Mouse (Mus musculus): ENCODE results near the gene Trub1. TPM values are rescaled to one million over a fixed set of nuclear protein-coding genes. Genes with fewer than 3 reads are reported as not detected.

The Trub1 gene
- polyA plus RNA-seq, 1 experiment: 4.7 TPM

- Histone ChIP-seq H3K27me3 (ENCODE audit: control insufficient read depth, insufficient read depth, insufficient read length) (no peaks in the 10 kb centered on the region), H3K4me2 (ENCODE audit: low read depth) (no peak overlapping the region), H3ac (ENCODE audit: control insufficient read depth, insufficient read length) (no peak overlapping the region), H3K79me2 (ENCODE audit: control insufficient read depth, insufficient read depth) (no peaks in the 10 kb centered on the region), H3K4me3 (no peak overlapping the region), H3K36me3 (ENCODE audit: control insufficient read depth, insufficient read depth) (peaks cover 5% of the 10 kb centered on the region)
- TF ChIP-seq MAX (IDR thresholded peaks at IDR 0.05; ENCODE audit: low read depth): no peak
- TF ChIP-seq CEBPB (IDR thresholded peaks at IDR 0.05; ENCODE audit: insufficient read depth, poor library complexity, severe bottlenecking): no peak
- TF ChIP-seq REST (IDR thresholded peaks at IDR 0.05; ENCODE audit: insufficient read depth, insufficient read length): no peak
- TF ChIP-seq POLR2AphosphoS2 (IDR thresholded peaks at IDR 0.05; ENCODE audit: insufficient read length, low read depth): no peak
- TF ChIP-seq TCF3 (IDR thresholded peaks at IDR 0.05; ENCODE audit: insufficient read length, low read depth): no peak
- no peak for TF ChIP-seq SRF (IDR thresholded peaks at IDR 0.05; ENCODE audit: control insufficient read depth, insufficient read length, low read depth)
- TF ChIP-seq TCF12 (IDR thresholded peaks at IDR 0.05; ENCODE audit: insufficient read depth, poor library complexity, severe bottlenecking): no peak
- no peak for TF ChIP-seq E2F4 (IDR thresholded peaks at IDR 0.05; ENCODE audit: insufficient read depth)
Measured at GRCm38 (mm10) chr19:57457075-57457474, 4.4 kb downstream of the Trub1 start.

GRCm38 (mm10) chr19:57463741-57464140 is 11.0 kb downstream of the Trub1 start:
- TF ChIP-seq CEBPB (IDR thresholded peaks at IDR 0.05; ENCODE audit: insufficient read depth, poor library complexity, severe bottlenecking): no peak
- no peak for TF ChIP-seq MYOG (IDR thresholded peaks at IDR 0.05; ENCODE audit: control insufficient read depth in 1 of 3, insufficient read depth in 1 of 3, insufficient read length in 2 of 3, low read depth in 2 of 3)
- TF ChIP-seq TCF3 (IDR thresholded peaks at IDR 0.05; ENCODE audit: insufficient read length, low read depth): no peak
- TF ChIP-seq MYOD1 (IDR thresholded peaks at IDR 0.05; ENCODE audit: control insufficient read depth in 1 of 3, insufficient read length in 2 of 3, low read depth in 2 of 3): no peak
- no peak for TF ChIP-seq POLR2A (IDR thresholded peaks at IDR 0.05; ENCODE audit: insufficient read length, low read depth)
- no peak for TF ChIP-seq MAX (IDR thresholded peaks at IDR 0.05; ENCODE audit: low read depth)
- no peak for TF ChIP-seq TCF12 (IDR thresholded peaks at IDR 0.05; ENCODE audit: insufficient read depth, poor library complexity, severe bottlenecking)
- TF ChIP-seq USF1 (IDR thresholded peaks at IDR 0.05; ENCODE audit: low read depth): no peak
- TF ChIP-seq REST (IDR thresholded peaks at IDR 0.05; ENCODE audit: insufficient read depth, insufficient read length): no peak
- TF ChIP-seq E2F4 (IDR thresholded peaks at IDR 0.05; ENCODE audit: insufficient read depth): no peak
- TF ChIP-seq SRF (IDR thresholded peaks at IDR 0.05; ENCODE audit: control insufficient read depth, insufficient read length, low read depth): no peak
- TF ChIP-seq POLR2AphosphoS2 (IDR thresholded peaks at IDR 0.05; ENCODE audit: insufficient read length, low read depth): no peak
- H3K36me3 ChIP-seq (ENCODE audit: control insufficient read depth, insufficient read depth): peaks cover 3% of the 10 kb centered on the region
- no peaks in the 10 kb centered on the region for H3K27me3 ChIP-seq (ENCODE audit: control insufficient read depth, insufficient read depth, insufficient read length)
- no peak overlapping the region for H3K4me2 ChIP-seq (ENCODE audit: low read depth)
- no peak overlapping the region for H3K4me3 ChIP-seq
- no peaks in the 10 kb centered on the region for H3K79me2 ChIP-seq (ENCODE audit: control insufficient read depth, insufficient read depth)
- H3ac ChIP-seq (ENCODE audit: control insufficient read depth, insufficient read length): no peak overlapping the region

GRCm38 (mm10) chr19:57465742-57466141 is 13.0 kb downstream of the Trub1 start:
- Histone ChIP-seq H3K27me3 (ENCODE audit: control insufficient read depth, insufficient read depth, insufficient read length) (no peaks in the 10 kb centered on the region), H3ac (ENCODE audit: control insufficient read depth, insufficient read length) (no peak overlapping the region), H3K4me3 (no peak overlapping the region), H3K4me2 (ENCODE audit: low read depth) (no peak overlapping the region), H3K79me2 (ENCODE audit: control insufficient read depth, insufficient read depth) (no peaks in the 10 kb centered on the region), H3K36me3 (ENCODE audit: control insufficient read depth, insufficient read depth) (no peaks in the 10 kb centered on the region)
- TF ChIP-seq CEBPB (IDR thresholded peaks at IDR 0.05; ENCODE audit: insufficient read depth, poor library complexity, severe bottlenecking): no peak
- TF ChIP-seq MAX (IDR thresholded peaks at IDR 0.05; ENCODE audit: low read depth): no peak
- TF ChIP-seq USF1 (IDR thresholded peaks at IDR 0.05; ENCODE audit: low read depth): no peak
- no peak for TF ChIP-seq MYOD1 (IDR thresholded peaks at IDR 0.05; ENCODE audit: control insufficient read depth in 1 of 3, insufficient read length in 2 of 3, low read depth in 2 of 3)
- no peak for TF ChIP-seq E2F4 (IDR thresholded peaks at IDR 0.05; ENCODE audit: insufficient read depth)
- TF ChIP-seq POLR2A (IDR thresholded peaks at IDR 0.05; ENCODE audit: insufficient read length, low read depth): no peak
- TF ChIP-seq TCF12 (IDR thresholded peaks at IDR 0.05; ENCODE audit: insufficient read depth, poor library complexity, severe bottlenecking): no peak
- TF ChIP-seq POLR2AphosphoS2 (IDR thresholded peaks at IDR 0.05; ENCODE audit: insufficient read length, low read depth): no peak
- TF ChIP-seq MYOG (IDR thresholded peaks at IDR 0.05; ENCODE audit: control insufficient read depth in 1 of 3, insufficient read depth in 1 of 3, insufficient read length in 2 of 3, low read depth in 2 of 3): no peak
- TF ChIP-seq REST (IDR thresholded peaks at IDR 0.05; ENCODE audit: insufficient read depth, insufficient read length): no peak
- no peak for TF ChIP-seq TCF3 (IDR thresholded peaks at IDR 0.05; ENCODE audit: insufficient read length, low read depth)
- no peak for TF ChIP-seq SRF (IDR thresholded peaks at IDR 0.05; ENCODE audit: control insufficient read depth, insufficient read length, low read depth)

GRCm38 (mm10) chr19:57471033-57471432 is 18.3 kb downstream of the Trub1 start:
- TF ChIP-seq SRF (IDR thresholded peaks at IDR 0.05; ENCODE audit: control insufficient read depth, insufficient read length, low read depth) (no peak), REST (IDR thresholded peaks at IDR 0.05; ENCODE audit: insufficient read depth, insufficient read length) (no peak), POLR2AphosphoS2 (IDR thresholded peaks at IDR 0.05; ENCODE audit: insufficient read length, low read depth) (no peak), MAX (IDR thresholded peaks at IDR 0.05; ENCODE audit: low read depth) (no peak), CEBPB (IDR thresholded peaks at IDR 0.05; ENCODE audit: insufficient read depth, poor library complexity, severe bottlenecking) (no peak), TCF3 (IDR thresholded peaks at IDR 0.05; ENCODE audit: insufficient read length, low read depth) (no peak), POLR2A (IDR thresholded peaks at IDR 0.05; ENCODE audit: insufficient read length, low read depth) (no peak), MYOD1 (IDR thresholded peaks at IDR 0.05; ENCODE audit: control insufficient read depth in 1 of 3, insufficient read length in 2 of 3, low read depth in 2 of 3) (no peak), TCF12 (IDR thresholded peaks at IDR 0.05; ENCODE audit: insufficient read depth, poor library complexity, severe bottlenecking) (no peak), E2F4 (IDR thresholded peaks at IDR 0.05; ENCODE audit: insufficient read depth) (no peak), MYOG (IDR thresholded peaks at IDR 0.05; ENCODE audit: control insufficient read depth in 1 of 3, insufficient read depth in 1 of 3, insufficient read length in 2 of 3, low read depth in 2 of 3) (no peak), USF1 (IDR thresholded peaks at IDR 0.05; ENCODE audit: low read depth) (no peak)

More at GRCm38 (mm10) chr19:57471033-57471432, 18.3 kb downstream of the Trub1 start:
- H3K4me3 ChIP-seq: no peak overlapping the region
- H3K79me2 ChIP-seq (ENCODE audit: control insufficient read depth, insufficient read depth): no peaks in the 10 kb centered on the region
- H3ac ChIP-seq (ENCODE audit: control insufficient read depth, insufficient read length): no peak overlapping the region
- no peaks in the 10 kb centered on the region for H3K27me3 ChIP-seq (ENCODE audit: control insufficient read depth, insufficient read depth, insufficient read length)
- no peak overlapping the region for H3K4me2 ChIP-seq (ENCODE audit: low read depth)
- H3K36me3 ChIP-seq (ENCODE audit: control insufficient read depth, insufficient read depth): no peaks in the 10 kb centered on the region
